Mouse (Mus musculus) right cerebral cortex, postnatal 4 days (tissue): ENCODE measurements around the gene Dock9.
"Not testable (repeated sequence)": the region's sequence is repeated elsewhere in the genome, so short reads cannot be mapped to it uniquely, and the experiment has no call there.

Experiments used
- DNase-seq: peaks from one replicate; pipeline ENCODE4 v3.0.0-alpha.2; 2022

Dock9 gene

DNA sequence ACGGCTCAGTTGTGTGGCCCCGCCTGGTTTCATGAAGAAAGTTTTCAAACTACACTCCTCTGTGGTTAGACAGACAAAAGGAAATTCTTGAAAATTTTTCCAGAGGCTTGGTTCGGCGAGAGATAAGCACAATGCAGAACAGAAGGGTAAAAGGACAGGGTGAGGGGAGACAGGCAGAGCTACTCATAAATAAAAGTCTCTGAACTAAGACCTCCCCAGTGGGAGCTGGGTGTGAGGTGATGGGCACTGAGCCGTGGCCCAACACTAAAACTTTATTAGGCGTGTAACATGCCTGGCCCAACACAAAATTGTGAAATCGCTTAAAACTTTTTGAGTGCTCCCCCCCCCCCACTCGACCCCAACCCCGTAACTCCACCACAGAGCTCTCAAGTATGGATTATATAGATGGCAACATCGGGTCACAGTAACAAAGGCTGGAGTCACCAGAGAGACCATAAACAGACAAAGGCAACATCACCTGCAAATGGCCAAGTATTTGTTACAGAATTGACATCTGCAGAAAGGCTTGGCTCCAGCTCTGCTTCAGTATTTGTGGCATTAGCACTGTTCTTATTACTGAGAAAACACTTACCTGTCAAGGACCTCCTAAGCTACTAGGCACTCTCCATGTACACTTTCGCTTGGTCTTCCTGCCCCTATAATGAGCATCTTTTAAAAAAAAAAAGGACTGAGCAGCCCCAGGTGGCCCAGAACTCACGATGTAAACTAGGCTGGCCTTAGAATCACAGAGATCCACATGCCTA lies 138.4 kb downstream of the Dock9 start:
- DNase-seq, result no peak

DNA sequence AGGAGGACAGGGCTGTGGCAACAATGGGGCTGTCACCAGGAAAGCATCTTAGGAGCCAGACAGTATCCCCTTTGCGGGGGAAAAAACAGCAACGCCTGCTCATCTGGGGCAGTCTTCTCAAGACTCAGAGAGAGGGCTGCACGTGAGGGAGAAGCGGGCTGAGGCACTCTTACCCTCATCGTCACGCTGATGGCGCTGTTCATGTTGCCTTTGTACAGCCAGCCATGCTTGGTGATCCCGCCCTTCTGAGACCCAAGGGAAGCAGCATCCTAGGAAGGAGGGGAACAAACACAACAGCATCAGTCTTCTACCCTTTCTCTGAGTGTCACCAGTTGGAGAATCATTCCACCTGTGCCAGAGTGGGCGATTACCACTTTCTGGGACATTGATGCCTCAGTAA lies 139.1 kb downstream of the Dock9 start:
- DNase-seq, result no peak

DNA sequence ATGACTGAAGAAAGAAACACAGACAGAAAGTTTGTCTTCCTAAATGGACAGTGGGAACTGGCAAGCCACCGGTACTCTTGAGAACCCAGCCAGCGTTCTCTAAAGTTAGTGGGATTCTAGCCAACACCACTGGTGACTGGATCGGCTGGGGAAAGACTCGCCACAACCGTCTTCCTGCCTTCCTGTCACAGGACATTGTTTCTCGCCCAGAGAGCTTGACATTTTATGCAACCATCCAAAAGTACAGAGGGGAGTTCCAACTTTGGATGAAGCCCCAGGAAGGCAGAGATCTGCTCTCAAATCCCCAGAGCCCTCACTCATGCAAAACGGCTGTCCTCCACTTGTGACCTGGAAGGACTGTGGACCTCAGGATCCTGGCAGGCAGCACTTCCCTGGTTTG lies 140.0 kb downstream of the Dock9 start:
- no peak for DNase-seq

- DNase-seq, result no peak
Observed at GRCm38 (mm10) chr14:121656912-121657311, 140.7 kb downstream of the Dock9 start.

GRCm38 (mm10) chr14:121654977-121655376 lies 142.7 kb downstream of the Dock9 start:
- DNase-seq, result no peak

GRCm38 (mm10) chr14:121654416-121654967 lies 143.1 kb downstream of the Dock9 start:
- no peak for DNase-seq

DNA sequence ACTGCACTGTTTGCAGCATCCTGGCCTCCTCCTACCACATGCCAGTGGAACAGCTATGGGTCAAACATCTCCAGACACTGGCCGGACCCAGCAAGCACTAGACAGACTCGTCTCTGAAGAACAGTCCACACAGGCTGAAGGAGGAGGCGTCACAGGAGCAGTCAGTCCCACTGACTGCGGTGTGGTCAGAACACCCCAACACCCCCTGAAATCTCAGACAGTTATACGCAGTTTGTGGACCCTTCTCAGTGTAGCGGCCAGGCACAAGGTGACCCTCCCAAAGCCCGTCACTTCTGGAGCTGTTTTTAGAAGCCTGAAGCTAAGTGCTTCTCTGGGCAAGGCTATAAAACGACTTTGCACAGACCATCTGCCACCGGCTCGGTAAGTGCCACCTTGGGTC lies 143.9 kb downstream of the Dock9 start:
- no peak for DNase-seq

- DNase-seq, result no peak
Observed at GRCm38 (mm10) chr14:121653241-121653640, 144.4 kb downstream of the Dock9 start.

DNA sequence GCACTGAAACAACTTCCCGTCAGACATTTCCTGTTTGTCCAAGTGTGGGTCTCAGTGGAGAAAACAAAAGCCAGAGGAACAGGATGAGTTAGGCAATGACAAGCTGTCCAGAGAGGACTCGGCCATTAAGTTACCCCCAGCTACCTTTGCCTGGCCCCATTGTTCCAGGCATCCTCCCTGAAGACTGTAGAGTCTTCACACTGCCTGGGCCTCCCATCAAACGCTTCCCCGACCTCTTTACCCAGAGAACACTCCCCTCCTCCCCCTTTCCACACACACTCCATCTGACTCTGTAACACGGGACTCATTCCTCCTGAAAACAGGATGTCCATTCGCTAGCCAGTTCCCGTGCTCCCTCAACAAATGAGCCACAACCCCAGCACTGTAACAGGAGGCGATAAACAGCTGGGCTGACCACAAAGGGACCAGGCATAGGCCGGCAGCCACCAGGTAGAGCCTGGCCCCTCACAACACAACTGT lies 149.0 kb downstream of the Dock9 start:
- DNase-seq, result no peak

GRCm38 (mm10) chr14:121647693-121648092 lies 149.9 kb downstream of the Dock9 start:
- DNase-seq, result no peak

GRCm38 (mm10) chr14:121646617-121647016 lies 151.0 kb downstream of the Dock9 start:
- no peak for DNase-seq

DNA sequence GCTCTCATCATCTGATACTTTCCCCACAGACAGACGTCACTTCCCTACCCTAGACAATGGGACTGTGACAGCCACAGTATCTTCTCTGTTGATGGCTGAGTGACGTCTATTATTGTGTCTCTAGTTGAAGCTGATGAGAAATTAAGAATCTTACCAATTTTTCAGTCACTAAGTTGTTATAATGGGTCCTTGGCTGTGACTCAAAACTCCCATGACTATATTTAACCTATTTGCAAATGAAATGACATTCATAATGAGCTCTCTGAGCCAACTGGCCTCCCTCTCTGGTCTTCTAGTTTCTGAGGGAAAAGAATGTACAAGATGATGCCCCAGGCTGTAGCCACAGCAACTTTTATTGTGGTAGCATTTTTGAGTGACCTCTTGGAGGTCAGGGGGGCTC lies 153.3 kb downstream of the Dock9 start:
- no peak for DNase-seq

DNA sequence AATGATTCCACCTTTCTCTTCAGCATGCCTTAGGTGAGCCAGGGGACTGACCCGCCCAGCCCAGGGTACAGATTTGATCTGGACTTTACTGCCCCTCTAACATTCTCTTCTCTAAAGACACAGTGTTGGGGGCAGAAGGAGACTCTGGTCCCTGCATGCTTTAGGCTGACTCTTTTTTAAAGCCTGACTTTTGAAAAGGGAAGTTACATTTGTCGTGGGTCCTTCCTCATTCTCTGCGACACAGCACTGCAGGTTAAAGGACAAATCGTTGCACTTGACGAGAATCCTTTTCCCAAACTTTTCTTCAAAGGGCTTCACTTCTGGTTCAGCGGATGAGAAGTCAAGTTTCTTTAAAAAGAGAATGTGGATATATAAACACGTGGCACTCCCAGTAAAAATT lies 156.4 kb downstream of the Dock9 start:
- DNase-seq, result no peak

- no peak for DNase-seq
Observed at GRCm38 (mm10) chr14:121636935-121637510, 160.6 kb downstream of the Dock9 start.

DNA sequence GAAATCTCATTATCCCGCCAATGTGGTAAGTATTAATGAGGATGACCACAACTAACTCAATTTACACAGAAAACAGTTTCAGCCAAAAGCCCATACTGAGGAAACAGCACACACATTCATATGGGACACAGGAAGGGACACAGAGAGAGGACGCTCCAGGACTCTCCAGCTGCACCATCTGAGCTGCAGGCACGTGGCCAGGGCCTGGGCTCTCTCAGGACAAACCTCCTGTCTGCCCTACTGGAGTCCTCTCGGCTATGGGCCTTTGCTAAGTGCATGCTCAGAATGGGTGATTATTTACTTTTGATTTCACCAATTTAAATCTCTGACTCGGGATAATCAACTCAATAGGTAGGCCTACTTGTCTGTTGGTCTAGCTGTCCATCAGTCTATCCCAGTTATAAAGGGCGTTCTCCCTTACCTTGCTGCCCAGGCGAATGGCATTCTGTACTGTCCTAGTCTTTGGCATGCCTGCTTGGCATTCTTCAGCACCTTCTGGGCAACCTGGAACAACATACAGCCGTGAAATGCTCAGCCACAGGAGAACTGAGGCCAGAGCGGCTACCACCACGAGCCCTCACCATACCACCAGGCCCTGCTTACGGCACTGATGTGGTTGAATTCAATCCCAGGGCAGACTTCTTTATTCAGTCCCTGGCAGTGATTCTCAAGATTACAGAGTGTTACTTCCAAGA lies 162.8 kb downstream of the Dock9 start:
- DNase-seq, result peak; percentile 34

DNA sequence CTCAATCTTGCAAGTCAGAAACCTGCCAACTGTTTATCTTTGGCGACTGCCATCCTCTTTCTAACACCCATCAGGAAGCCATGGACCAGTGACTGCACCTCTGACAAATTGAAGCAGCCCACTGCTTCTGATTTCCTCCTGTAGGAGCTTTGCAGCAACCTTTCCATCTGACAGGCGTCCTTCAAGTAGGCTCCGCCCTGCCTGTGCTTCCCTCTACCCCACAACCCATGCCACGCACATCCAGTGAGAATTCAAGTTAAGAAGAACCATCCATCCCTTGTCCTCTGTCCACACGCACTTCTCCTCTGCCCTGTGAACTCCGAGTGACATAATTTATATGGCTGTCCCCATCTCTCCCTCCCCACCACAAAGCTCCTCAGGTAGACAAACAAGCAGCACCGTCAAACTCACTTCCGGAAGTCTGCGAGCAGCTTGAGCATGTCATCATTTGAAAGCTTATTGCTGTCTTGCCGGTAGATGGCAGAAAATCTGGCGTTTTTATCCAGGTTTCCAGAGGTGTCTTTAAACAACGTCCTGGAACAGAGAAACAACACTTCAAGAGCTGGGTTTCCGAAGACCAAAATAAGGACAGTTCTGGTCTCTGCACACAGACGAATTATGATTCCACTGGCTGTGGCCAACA lies 163.4 kb downstream of the Dock9 start:
- no peak for DNase-seq

- no peak for DNase-seq
Observed at GRCm38 (mm10) chr14:121631934-121632333, 165.7 kb downstream of the Dock9 start.

DNA sequence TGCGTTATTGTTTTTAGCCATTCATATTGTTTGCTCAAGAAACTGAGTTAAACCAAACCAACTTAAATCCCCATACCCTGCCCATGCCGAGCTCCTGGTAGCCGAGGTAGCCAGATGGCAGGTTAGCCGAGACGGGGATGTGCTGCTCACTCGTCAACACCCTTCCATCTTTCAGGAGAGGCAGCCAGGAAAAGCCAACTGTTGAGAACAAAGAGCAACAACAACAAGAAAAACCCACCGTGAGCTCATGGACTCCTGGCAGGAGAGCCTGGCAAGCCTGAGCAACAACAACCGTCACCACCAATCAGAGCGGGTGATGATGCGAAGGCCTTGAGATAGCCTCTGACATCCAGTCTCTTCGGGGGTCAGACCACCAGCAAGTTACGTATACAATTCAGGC lies 170.9 kb downstream of the Dock9 start:
- DNase-seq, result no peak

GRCm38 (mm10) chr14:121623996-121624542 lies 173.6 kb downstream of the Dock9 start:
- not testable (repeated sequence) for DNase-seq

GRCm38 (mm10) chr14:121621806-121622205 lies 175.8 kb downstream of the Dock9 start:
- no peak for DNase-seq

DNA sequence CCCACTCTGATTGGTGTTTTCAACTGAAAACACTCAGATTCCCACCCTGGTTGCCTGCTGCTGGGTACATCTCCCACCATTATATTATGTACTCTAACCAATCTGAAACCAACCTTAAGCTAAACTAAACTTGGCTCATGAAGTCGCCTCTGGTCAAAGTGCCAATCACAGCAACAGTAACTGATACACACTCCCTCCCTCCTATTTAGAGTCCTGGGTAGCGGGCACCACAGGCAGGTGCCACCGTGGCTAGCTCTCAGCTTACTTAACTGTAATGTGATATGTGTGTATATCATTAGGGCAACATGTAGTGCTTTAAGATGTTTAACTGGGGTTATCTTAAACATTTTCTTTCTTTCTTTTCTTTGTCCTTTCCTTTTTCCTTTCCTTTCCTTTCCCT lies 177.1 kb downstream of the Dock9 start:
- no peak for DNase-seq

- no peak for DNase-seq
Observed at GRCm38 (mm10) chr14:121620157-121620556, 177.5 kb downstream of the Dock9 start.
